Mouse (Mus musculus): ENCODE measurements at regions not wholly inside any gene's neighbourhood (a gene's known extent, or its start where the extent isn't known, plus 50 kb on each side); places are given as distances from the start of the nearest gene placed in this dataset.

DNA sequence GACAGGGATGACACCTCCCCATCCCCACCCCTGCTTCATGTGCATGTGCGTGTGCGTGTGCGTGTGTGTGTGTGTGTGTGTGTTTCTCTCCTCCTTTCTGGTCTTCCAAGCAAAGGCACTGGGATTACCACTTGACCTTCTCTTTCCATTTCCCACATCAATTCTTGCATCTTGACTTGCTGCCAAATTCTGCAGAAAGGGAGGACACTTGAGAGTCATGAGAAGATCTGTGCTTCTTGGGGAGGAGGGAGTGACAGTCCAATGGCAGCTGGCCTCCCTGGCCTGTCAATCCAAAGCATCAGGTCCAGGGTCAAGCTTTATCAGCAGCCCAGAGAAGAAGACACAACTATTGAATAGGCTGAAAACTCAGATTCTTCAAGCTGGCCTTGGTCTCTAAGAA, 102.7 kb downstream of the Cd83 start:
- H3K4me1 ChIP-seq (ENCODE audit: control insufficient read depth, insufficient read depth, low read length): no peaks in the 10 kb centered on the region
- H3K4me3 ChIP-seq (ENCODE audit: low read length): no peak overlapping the region
- no peaks in the 10 kb centered on the region for H3K27me3 ChIP-seq (replicated peaks; ENCODE audit: control insufficient read depth, insufficient read depth, low read length)
- no peaks in the 10 kb centered on the region for H3K9me3 ChIP-seq (ENCODE audit: control insufficient read depth, low read length)
- no peaks in the 10 kb centered on the region for H3K36me3 ChIP-seq (ENCODE audit: control insufficient read depth, insufficient read depth, low read length)
- 86% methylated on average over 3 of the region's 3 CpGs for WGBS
- H3K27ac ChIP-seq (ENCODE audit: low read length): no peak overlapping the region
- no peak for ATAC-seq
- H3K9ac ChIP-seq (ENCODE audit: low read depth, low read length): no peak overlapping the region
- no peak overlapping the region for H3K4me2 ChIP-seq (ENCODE audit: low read depth, low read length)

DNA sequence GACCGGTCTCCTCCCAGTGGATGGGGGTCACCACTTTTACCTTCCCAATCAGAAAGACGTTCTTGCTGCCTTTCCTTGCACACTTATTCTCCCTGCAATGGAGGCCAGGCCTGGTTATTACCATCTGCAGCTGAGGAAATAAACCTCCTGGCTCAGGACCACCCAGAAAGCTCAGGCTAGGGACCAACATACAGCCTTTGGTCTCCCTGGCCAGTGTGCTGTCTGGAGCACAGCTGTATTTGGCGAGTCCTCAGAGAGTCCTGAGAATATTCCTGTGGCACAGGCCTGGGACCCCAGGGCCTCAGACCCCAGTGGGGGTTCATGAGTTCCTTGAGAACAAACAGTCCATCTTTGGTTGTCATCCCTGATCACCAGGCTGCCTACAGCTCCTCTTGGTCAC, 107.4 kb downstream of the Cd83 start:
- Histone ChIP-seq H3K4me2 (ENCODE audit: low read depth, low read length) (no peak overlapping the region), H3K9me3 (ENCODE audit: control insufficient read depth, low read length) (no peaks in the 10 kb centered on the region), H3K27ac (ENCODE audit: low read length) (no peak overlapping the region), H3K4me3 (ENCODE audit: low read length) (no peak overlapping the region), H3K9ac (ENCODE audit: low read depth, low read length) (no peak overlapping the region), H3K36me3 (ENCODE audit: control insufficient read depth, insufficient read depth, low read length) (no peaks in the 10 kb centered on the region), H3K27me3 (replicated peaks; ENCODE audit: control insufficient read depth, insufficient read depth, low read length) (no peaks in the 10 kb centered on the region), H3K4me1 (ENCODE audit: control insufficient read depth, insufficient read depth, low read length) (no peaks in the 10 kb centered on the region)
- WGBS: 55% methylated on average over 3 of the region's 3 CpGs
- ATAC-seq: no peak

DNA sequence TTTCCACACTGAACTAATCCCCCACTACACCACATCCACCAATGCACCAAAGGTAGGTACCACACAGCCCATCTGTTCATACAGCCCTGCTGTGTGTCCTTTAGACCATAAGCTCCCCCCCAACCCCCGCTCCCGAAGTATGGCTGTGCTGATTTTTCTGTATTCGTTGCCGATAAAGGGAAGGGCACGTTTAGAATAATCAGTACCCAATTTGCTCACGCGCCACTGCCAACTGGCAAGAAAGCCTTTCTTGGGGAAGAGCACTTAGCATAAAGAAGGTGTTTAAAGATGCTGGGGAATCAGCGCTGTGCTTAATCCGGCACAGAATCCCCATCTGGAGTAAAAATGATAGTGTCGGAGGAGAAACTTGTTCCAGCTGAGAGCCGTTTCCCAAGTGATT, 111.4 kb downstream of the Cd83 start:
- WGBS: 74% methylated on average over 11 of the region's 11 CpGs
- no peak overlapping the region for H3K4me3 ChIP-seq (ENCODE audit: low read length)
- H3K9me3 ChIP-seq (ENCODE audit: control insufficient read depth, low read length): no peaks in the 10 kb centered on the region
- H3K4me1 ChIP-seq (ENCODE audit: control insufficient read depth, insufficient read depth, low read length): no peaks in the 10 kb centered on the region
- ATAC-seq: no peak
- no peaks in the 10 kb centered on the region for H3K27me3 ChIP-seq (replicated peaks; ENCODE audit: control insufficient read depth, insufficient read depth, low read length)
- no peaks in the 10 kb centered on the region for H3K36me3 ChIP-seq (ENCODE audit: control insufficient read depth, insufficient read depth, low read length)
- H3K27ac ChIP-seq (ENCODE audit: low read length): no peak overlapping the region
- no peak overlapping the region for H3K4me2 ChIP-seq (ENCODE audit: low read depth, low read length)
- no peak overlapping the region for H3K9ac ChIP-seq (ENCODE audit: low read depth, low read length)

DNA sequence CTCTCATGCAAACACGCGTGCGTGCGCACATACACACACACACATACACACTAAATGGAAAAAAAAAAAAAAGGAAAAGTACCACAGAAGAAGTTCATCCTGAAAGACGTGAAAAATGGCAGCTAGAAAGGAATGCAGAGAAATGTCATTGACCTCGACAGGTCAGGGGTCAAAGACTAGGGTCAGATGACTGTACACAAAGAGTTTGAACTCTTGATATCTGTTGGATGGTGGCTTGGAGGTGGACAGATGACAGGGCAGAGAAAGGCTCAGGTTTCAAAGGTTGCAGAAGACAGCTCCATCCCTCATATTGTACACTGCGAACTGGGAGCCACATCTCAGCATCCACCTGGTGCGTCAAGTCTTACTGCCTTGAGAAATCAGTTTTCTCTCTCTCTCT, 112.5 kb downstream of the Cd83 start:
- Histone ChIP-seq H3K4me1 (ENCODE audit: control insufficient read depth, insufficient read depth, low read length) (no peaks in the 10 kb centered on the region), H3K27ac (ENCODE audit: low read length) (no peak overlapping the region), H3K36me3 (ENCODE audit: control insufficient read depth, insufficient read depth, low read length) (no peaks in the 10 kb centered on the region), H3K27me3 (replicated peaks; ENCODE audit: control insufficient read depth, insufficient read depth, low read length) (no peaks in the 10 kb centered on the region), H3K9me3 (ENCODE audit: control insufficient read depth, low read length) (no peaks in the 10 kb centered on the region), H3K4me3 (ENCODE audit: low read length) (no peak overlapping the region), H3K9ac (ENCODE audit: low read depth, low read length) (no peak overlapping the region), H3K4me2 (ENCODE audit: low read depth, low read length) (no peak overlapping the region)
- 79% methylated on average over 8 of the region's 8 CpGs for WGBS
- no peak for ATAC-seq

DNA sequence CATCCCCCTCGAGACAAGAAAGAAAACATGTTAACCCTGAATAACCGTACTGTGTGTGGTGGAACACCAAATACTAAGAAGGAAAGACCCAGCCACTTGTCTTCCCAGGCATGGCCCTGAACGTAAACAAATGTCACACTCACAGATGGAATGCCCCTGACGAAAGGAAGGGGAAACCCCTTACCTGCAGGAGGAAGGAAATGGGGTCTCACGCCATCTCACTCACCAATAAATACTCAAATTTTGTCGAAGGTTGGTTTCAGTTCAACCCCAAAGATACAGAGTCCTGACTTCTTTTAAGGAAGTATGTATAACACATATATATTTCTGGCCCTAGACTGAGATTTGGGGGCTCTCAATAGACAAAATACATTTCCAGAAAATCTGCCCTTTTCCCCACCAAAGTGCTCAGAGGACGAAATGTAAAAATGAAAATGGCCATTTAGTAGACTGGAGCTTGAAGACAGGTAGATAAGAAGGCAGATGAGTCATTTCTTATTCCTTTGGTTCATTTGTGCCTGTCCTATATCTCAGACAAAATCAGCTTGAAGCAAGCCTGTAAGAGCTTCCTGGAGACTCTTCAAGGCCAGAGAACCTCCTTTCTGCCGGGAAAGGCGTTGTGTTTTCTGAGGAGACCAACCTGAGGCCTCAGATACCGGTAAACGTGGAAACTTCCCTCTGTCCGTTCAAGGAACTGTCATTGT, 114.1 kb downstream of the Cd83 start:
- no peaks in the 10 kb centered on the region for H3K27me3 ChIP-seq (replicated peaks; ENCODE audit: control insufficient read depth, insufficient read depth, low read length)
- no peak overlapping the region for H3K4me2 ChIP-seq (ENCODE audit: low read depth, low read length)
- H3K4me1 ChIP-seq (ENCODE audit: control insufficient read depth, insufficient read depth, low read length): no peaks in the 10 kb centered on the region
- no peaks in the 10 kb centered on the region for H3K36me3 ChIP-seq (ENCODE audit: control insufficient read depth, insufficient read depth, low read length)
- WGBS: 66% methylated on average over 12 of the region's 12 CpGs
- H3K9ac ChIP-seq (ENCODE audit: low read depth, low read length): no peak overlapping the region
- ATAC-seq: no peak
- no peak overlapping the region for H3K4me3 ChIP-seq (ENCODE audit: low read length)
- no peak overlapping the region for H3K27ac ChIP-seq (ENCODE audit: low read length)
- no peaks in the 10 kb centered on the region for H3K9me3 ChIP-seq (ENCODE audit: control insufficient read depth, low read length)

DNA sequence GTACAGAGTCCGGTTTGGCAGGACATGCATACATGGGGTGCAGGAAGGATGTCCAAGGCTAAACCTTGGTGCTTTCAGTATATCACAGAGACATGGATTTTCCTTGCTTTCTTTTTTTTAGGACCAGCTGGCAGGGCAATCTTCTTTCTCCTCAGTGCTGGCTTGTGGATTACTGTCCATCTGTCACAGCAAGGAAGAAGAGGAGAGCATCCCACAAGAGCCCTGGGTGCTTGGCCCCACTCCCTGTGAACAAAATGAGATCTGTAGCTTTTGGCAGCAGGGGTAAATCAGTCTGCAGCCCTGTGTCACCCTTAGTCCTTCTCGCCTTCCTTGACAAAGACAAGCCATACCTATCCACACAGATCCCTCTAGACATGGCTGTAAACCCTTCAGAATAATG, 115.5 kb downstream of the Cd83 start:
- no peaks in the 10 kb centered on the region for H3K4me1 ChIP-seq (ENCODE audit: control insufficient read depth, insufficient read depth, low read length)
- H3K4me2 ChIP-seq (ENCODE audit: low read depth, low read length): no peak overlapping the region
- no peak overlapping the region for H3K9ac ChIP-seq (ENCODE audit: low read depth, low read length)
- ATAC-seq: no peak
- H3K27ac ChIP-seq (ENCODE audit: low read length): no peak overlapping the region
- H3K36me3 ChIP-seq (ENCODE audit: control insufficient read depth, insufficient read depth, low read length): no peaks in the 10 kb centered on the region
- H3K27me3 ChIP-seq (replicated peaks; ENCODE audit: control insufficient read depth, insufficient read depth, low read length): no peaks in the 10 kb centered on the region
- WGBS: 91% methylated on average over 2 of the region's 2 CpGs
- no peak overlapping the region for H3K4me3 ChIP-seq (ENCODE audit: low read length)
- H3K9me3 ChIP-seq (ENCODE audit: control insufficient read depth, low read length): no peaks in the 10 kb centered on the region

DNA sequence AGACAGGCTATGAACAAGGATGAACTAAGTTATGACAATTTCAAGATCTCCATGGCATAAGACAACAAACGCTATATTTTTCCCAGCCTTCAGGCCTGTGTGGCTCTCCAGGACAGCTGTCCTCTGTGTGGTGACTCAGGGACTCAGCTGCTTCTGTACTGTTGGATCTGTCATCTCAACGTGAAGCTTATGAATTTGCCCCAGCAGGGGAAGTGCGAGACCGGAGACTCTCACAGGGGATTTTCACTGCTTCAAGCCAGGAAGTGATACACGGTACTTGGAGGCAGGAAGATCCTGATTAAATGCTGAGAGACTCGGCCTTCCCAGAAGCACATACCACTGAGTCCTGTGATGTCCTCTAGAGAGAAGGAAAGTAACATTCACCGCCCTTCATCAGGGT, 116.2 kb downstream of the Cd83 start:
- no peaks in the 10 kb centered on the region for H3K36me3 ChIP-seq (ENCODE audit: control insufficient read depth, insufficient read depth, low read length)
- H3K27ac ChIP-seq (ENCODE audit: low read length): no peak overlapping the region
- H3K27me3 ChIP-seq (replicated peaks; ENCODE audit: control insufficient read depth, insufficient read depth, low read length): no peaks in the 10 kb centered on the region
- WGBS: 60% methylated on average over 7 of the region's 7 CpGs
- H3K9me3 ChIP-seq (ENCODE audit: control insufficient read depth, low read length): no peaks in the 10 kb centered on the region
- no peak overlapping the region for H3K9ac ChIP-seq (ENCODE audit: low read depth, low read length)
- H3K4me2 ChIP-seq (ENCODE audit: low read depth, low read length): no peak overlapping the region
- ATAC-seq: no peak
- no peak overlapping the region for H3K4me3 ChIP-seq (ENCODE audit: low read length)
- no peaks in the 10 kb centered on the region for H3K4me1 ChIP-seq (ENCODE audit: control insufficient read depth, insufficient read depth, low read length)

DNA sequence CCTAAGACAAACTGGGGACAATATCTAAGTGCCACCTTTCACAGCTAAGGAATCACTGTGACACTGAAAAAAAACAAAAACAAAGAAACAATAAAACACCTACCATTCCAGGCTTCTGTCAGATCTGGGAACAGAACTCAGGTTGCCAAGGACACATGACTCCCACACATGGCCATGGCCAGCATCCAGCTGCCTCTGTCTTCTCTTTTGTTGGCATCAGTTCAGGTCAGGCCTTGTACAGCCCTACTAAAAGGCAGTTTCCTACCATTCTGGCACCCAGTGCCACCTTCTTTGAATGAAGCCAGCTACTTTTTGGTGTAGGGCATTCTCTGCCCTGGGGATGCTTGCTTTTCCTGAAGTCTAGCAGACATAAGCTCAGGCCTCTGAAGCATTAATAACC, 118.8 kb downstream of the Cd83 start:
- Histone ChIP-seq H3K27ac (ENCODE audit: low read length) (no peak overlapping the region), H3K4me1 (ENCODE audit: control insufficient read depth, insufficient read depth, low read length) (peaks cover 8% of the 10 kb centered on the region), H3K27me3 (replicated peaks; ENCODE audit: control insufficient read depth, insufficient read depth, low read length) (no peaks in the 10 kb centered on the region), H3K9ac (ENCODE audit: low read depth, low read length) (no peak overlapping the region), H3K4me2 (ENCODE audit: low read depth, low read length) (no peak overlapping the region), H3K4me3 (ENCODE audit: low read length) (no peak overlapping the region), H3K9me3 (ENCODE audit: control insufficient read depth, low read length) (no peaks in the 10 kb centered on the region), H3K36me3 (ENCODE audit: control insufficient read depth, insufficient read depth, low read length) (no peaks in the 10 kb centered on the region)
- ATAC-seq: no peak

DNA sequence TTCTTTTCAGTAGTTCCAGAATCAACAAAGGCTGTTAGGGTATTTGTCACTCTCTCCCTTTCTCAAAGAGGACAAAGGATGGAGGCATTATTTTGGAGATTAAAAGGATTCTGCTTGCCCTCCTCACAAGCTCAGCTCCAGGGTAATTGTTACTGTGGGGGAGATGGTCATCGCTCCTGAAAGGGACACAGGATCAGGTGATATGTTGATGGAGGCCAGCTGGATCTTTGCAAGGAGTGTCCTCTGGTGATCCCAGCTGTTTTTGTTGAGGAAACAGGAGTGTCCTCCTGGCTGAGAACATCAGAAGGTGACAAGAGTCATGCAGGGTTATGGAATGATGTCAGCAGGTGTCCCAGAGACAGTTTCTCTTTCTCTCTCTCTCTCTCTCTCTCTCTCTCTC, 119.7 kb downstream of the Cd83 start:
- Histone ChIP-seq H3K9me3 (ENCODE audit: control insufficient read depth, low read length) (no peaks in the 10 kb centered on the region), H3K36me3 (ENCODE audit: control insufficient read depth, insufficient read depth, low read length) (no peaks in the 10 kb centered on the region), H3K4me1 (ENCODE audit: control insufficient read depth, insufficient read depth, low read length) (peaks cover 17% of the 10 kb centered on the region), H3K4me3 (ENCODE audit: low read length) (no peak overlapping the region), H3K27me3 (replicated peaks; ENCODE audit: control insufficient read depth, insufficient read depth, low read length) (no peaks in the 10 kb centered on the region), H3K4me2 (ENCODE audit: low read depth, low read length) (no peak overlapping the region), H3K9ac (ENCODE audit: low read depth, low read length) (no peak overlapping the region), H3K27ac (ENCODE audit: low read length) (no peak overlapping the region)
- WGBS: 64% methylated on average over 1 of the region's 1 CpGs
- ATAC-seq: no peak

DNA sequence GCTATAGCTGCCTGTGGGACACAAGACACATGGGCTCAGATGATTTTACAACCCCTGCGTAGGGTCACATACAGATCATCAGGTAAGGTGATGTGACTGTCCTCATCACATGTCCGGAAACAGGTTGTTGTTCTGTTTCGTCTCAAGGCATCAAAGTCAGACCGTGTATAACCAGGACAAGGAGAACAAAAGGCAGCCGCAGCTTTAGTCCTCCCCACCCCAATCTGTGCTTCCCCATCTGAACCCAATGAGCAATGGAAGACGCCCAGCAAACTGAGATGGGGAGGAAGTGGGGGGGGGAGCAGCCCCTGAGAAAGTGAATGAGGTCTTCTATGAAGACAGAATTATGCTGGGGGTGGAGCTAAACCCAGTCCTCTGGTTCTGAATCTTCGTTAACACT, 121.7 kb downstream of the Cd83 start:
- Histone ChIP-seq H3K4me2 (ENCODE audit: low read depth, low read length) (no peak overlapping the region), H3K4me3 (ENCODE audit: low read length) (no peak overlapping the region), H3K9me3 (ENCODE audit: control insufficient read depth, low read length) (no peaks in the 10 kb centered on the region), H3K36me3 (ENCODE audit: control insufficient read depth, insufficient read depth, low read length) (no peaks in the 10 kb centered on the region), H3K27me3 (replicated peaks; ENCODE audit: control insufficient read depth, insufficient read depth, low read length) (no peaks in the 10 kb centered on the region), H3K27ac (ENCODE audit: low read length) (no peak overlapping the region), H3K9ac (ENCODE audit: low read depth, low read length) (no peak overlapping the region), H3K4me1 (ENCODE audit: control insufficient read depth, insufficient read depth, low read length) (peaks cover 17% of the 10 kb centered on the region)
- ATAC-seq: no peak
- WGBS: 83% methylated on average over 7 of the region's 7 CpGs

Measured in intestine, embryonic 16.5 days (tissue).